Mouse (Mus musculus) erythroblast, embryonic 14.5 days (primary cell): ENCODE data around the gene Tor2a. TPM values are rescaled to one million over a fixed set of nuclear protein-coding genes. Genes with fewer than 3 reads are reported as not detected.

ENCODE experiments used
- H3K27me3 ChIP-seq: 2 replicates; pipeline ENCODE4 v1.6.1; 2012; ENCODE audit warnings: inconsistent platforms; ENCODE audit not compliant: control insufficient read depth
- H3K36me3 ChIP-seq: 2 replicates; pipeline ENCODE4 v1.6.1; 2012; ENCODE audit warnings: mild to moderate bottlenecking, inconsistent platforms; ENCODE audit not compliant: control insufficient read depth
- H3K4me1 ChIP-seq: 2 replicates; pipeline ENCODE4 v1.6.1; 2012; ENCODE audit warnings: inconsistent platforms; ENCODE audit not compliant: control insufficient read depth
- H3K4me3 ChIP-seq: replicated peaks from 2 replicates; pipeline ENCODE3; 2012; ENCODE audit warnings: moderate library complexity, mild to moderate bottlenecking, inconsistent platforms
- H3K9me3 ChIP-seq: 2 replicates; pipeline ENCODE4 v1.6.1; 2012; ENCODE audit warnings: low read length, inconsistent platforms, mixed read lengths; ENCODE audit not compliant: control insufficient read depth
- GATA1 ChIP-seq: IDR thresholded peaks from 2 replicates; pipeline ENCODE4 v1.6.1; 2012; ENCODE audit warnings: low read length, inconsistent platforms, mixed read lengths
- TAL1 ChIP-seq: IDR thresholded peaks from 3 replicates; pipeline ENCODE4 v1.6.1; 2012; ENCODE audit warnings: low read length, inconsistent platforms, mixed read lengths
- polyA plus RNA-seq: library from polyadenylated mRNA; stranded (reverse); fragments of >175 nt; gene quantifications from 2 replicates; pipeline ENCODE4 v1.2.3, GENCODE M21; 2012

The Tor2a gene
- polyA plus RNA-seq, 1 experiment: 1.5 TPM

DNA sequence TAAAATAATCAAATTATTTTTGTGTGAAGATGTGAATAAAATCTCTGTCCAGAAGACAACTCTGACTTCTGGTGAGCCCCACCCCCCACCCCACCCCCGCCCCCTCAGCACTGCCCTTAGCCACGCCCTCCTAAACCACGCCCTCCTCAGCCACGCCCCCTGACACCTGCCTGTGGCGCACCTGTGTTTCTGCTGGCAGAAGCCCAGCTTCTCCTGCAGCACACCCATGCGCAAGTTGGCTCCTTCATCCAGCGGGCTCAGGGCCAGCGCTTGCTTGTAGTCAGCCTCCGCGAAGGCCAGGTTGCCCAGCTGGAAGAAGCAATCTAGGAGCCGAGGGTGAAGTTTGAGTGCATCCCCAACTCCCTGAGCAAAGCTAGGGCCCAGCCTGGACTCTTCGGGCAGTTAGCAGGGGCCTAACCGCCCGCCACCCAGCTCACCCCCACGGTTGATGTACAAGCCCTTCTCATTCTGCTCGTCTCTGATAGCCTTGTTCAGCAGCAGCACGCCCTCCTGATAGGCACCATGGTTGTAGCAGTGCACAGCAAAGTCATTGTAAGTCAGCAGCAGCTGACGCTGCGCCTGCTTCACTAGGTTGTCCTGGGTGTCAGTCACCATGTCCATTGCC, 11.7 kb downstream of the Tor2a start:
- TF ChIP-seq TAL1 (no peak), GATA1 (no peak)
- H3K4me1 ChIP-seq: peaks cover 29% of the 10 kb centered on the region
- no peaks in the 10 kb centered on the region for H3K36me3 ChIP-seq
- H3K27me3 ChIP-seq: no peaks in the 10 kb centered on the region
- no peaks in the 10 kb centered on the region for H3K9me3 ChIP-seq
- no peak overlapping the region for H3K4me3 ChIP-seq

- H3K4me3 ChIP-seq: no peak overlapping the region
- peaks cover 30% of the 10 kb centered on the region for H3K4me1 ChIP-seq
- no peaks in the 10 kb centered on the region for H3K9me3 ChIP-seq
- no peak for TF ChIP-seq TAL1
- peak; percentile 66 for TF ChIP-seq GATA1
- no peaks in the 10 kb centered on the region for H3K36me3 ChIP-seq
- H3K27me3 ChIP-seq: no peaks in the 10 kb centered on the region
These were observed 12.5 kb downstream of the Tor2a start for GRCm38 (mm10) chr2:32769327-32770085.

DNA sequence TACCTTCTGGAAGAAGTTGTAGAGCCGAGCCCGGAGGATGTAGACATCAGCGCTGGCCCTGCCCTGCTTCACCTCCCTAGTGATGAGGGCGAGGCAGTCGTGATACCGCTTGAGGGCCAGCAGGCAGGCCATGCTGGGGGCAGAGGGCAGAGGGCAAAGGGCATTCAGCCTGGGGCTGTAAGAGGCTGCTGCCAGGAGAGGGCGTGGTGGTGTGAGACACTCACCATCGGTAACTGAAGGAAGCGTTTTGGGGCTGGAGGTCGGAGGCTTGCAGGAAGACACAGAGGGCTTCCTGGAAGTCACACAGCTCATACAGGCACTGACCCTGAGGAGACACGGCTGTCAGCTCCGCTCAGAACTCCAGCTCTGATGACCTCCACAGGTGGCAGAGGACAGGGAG, 14.9 kb downstream of the Tor2a start:
- H3K4me3 ChIP-seq: no peak overlapping the region
- H3K4me1 ChIP-seq: peaks cover 52% of the 10 kb centered on the region
- H3K36me3 ChIP-seq: no peaks in the 10 kb centered on the region
- no peak for TF ChIP-seq GATA1
- no peak for TF ChIP-seq TAL1
- no peaks in the 10 kb centered on the region for H3K9me3 ChIP-seq
- H3K27me3 ChIP-seq: no peaks in the 10 kb centered on the region

- Histone ChIP-seq H3K27me3 (no peaks in the 10 kb centered on the region), H3K4me1 (peaks cover 48% of the 10 kb centered on the region), H3K9me3 (no peaks in the 10 kb centered on the region), H3K36me3 (no peaks in the 10 kb centered on the region), H3K4me3 (no peak overlapping the region)
- TF ChIP-seq GATA1: no peak
- TF ChIP-seq TAL1: no peak
These were observed 15.7 kb downstream of the Tor2a start for GRCm38 (mm10) chr2:32772626-32773279.

- no peak for TF ChIP-seq GATA1
- no peak for TF ChIP-seq TAL1
- Histone ChIP-seq H3K4me3 (peak within 1 kb of the TSS; percentile 75), H3K4me1 (peaks cover 33% of the 10 kb centered on the region)
These were observed 18.5 kb downstream of the Tor2a start, which contains the start of the genes Ttc16 and Ptrh1 for GRCm38 (mm10) chr2:32775359-32776074. Ttc16 (minus strand) TSS chr2:32775633. Ptrh1 (plus strand) TSS chr2:32775786.

GRCm38 (mm10) chr2:32776192-32776591, 19.2 kb downstream of the Tor2a start:
- Histone ChIP-seq H3K9me3 (no peaks in the 10 kb centered on the region), H3K4me3 (peak overlapping the region; percentile 75), H3K36me3 (no peaks in the 10 kb centered on the region), H3K27me3 (no peaks in the 10 kb centered on the region), H3K4me1 (peaks cover 32% of the 10 kb centered on the region)
- no peak for TF ChIP-seq GATA1
- no peak for TF ChIP-seq TAL1

More at GRCm38 (mm10) chr2:32775359-32776074, 18.5 kb downstream of the Tor2a start, which contains the start of the genes Ttc16 and Ptrh1:
- no peaks in the 10 kb centered on the region for H3K36me3 ChIP-seq
- H3K27me3 ChIP-seq: no peaks in the 10 kb centered on the region
- no peaks in the 10 kb centered on the region for H3K9me3 ChIP-seq

GRCm38 (mm10) chr2:32778081-32778480, 21.0 kb downstream of the Tor2a start:
- Histone ChIP-seq H3K4me3 (no peak overlapping the region), H3K36me3 (no peaks in the 10 kb centered on the region), H3K27me3 (no peaks in the 10 kb centered on the region), H3K4me1 (peaks cover 25% of the 10 kb centered on the region), H3K9me3 (no peaks in the 10 kb centered on the region)
- TF ChIP-seq GATA1 (no peak), TAL1 (no peak)

GRCm38 (mm10) chr2:32779131-32779530, 22.1 kb downstream of the Tor2a start:
- H3K4me1 ChIP-seq: peaks cover 25% of the 10 kb centered on the region

More at GRCm38 (mm10) chr2:32779131-32779530, 22.1 kb downstream of the Tor2a start:
- no peak for TF ChIP-seq GATA1
- TF ChIP-seq TAL1: no peak
- H3K4me3 ChIP-seq: no peak overlapping the region
- no peaks in the 10 kb centered on the region for H3K9me3 ChIP-seq
- no peaks in the 10 kb centered on the region for H3K36me3 ChIP-seq
- H3K27me3 ChIP-seq: no peaks in the 10 kb centered on the region
